Mouse (Mus musculus) liver, embryonic 14 days (tissue): ENCODE results near the gene Usp43. TPM values are rescaled to one million over a fixed set of nuclear protein-coding genes. Genes with fewer than 3 reads are reported as not detected.

Source experiments
- polyA plus RNA-seq: library from polyadenylated mRNA; depleted of rRNA; stranded (reverse); fragments of >200 nt; gene quantifications from 2 replicates; pipeline ENCODE4 v1.2.3, GENCODE M21; 2012; rRNA removed

The Usp43 gene
- polyA plus RNA-seq = 0.02 and 0.05 TPM in 2 replicates

GRCm38 (mm10) chr11:67921827-67922754 is at the start of gene Usp43:
Usp43 (minus strand) TSS chr11:67922153.

GRCm38 (mm10) chr11:67965905-67966878 is 44.2 kb upstream of the Usp43 start, which contains the start of gene Stx8:
Stx8 (plus strand) TSS chr11:67966193.

GRCm38 (mm10) chr11:67965242-67965883 is 43.4 kb upstream of the Usp43 start, which contains the start of gene Cfap52:
Cfap52 (minus strand) TSS chr11:67965651.

Other genes starting within 250 kb of the Usp43 start
- 0.02 TPM in 1 of 2 replicates, not detected in the other for gene Rcvrn, start 226.8 kb downstream of the Usp43 start, polyA plus RNA-seq
- 0.17 and 0.21 TPM in 2 replicates for gene Glp2r, start 151.0 kb downstream of the Usp43 start, polyA plus RNA-seq
- gene Gsg1l2, start 147.5 kb downstream of the Usp43 start, polyA plus RNA-seq = not detected in 2 replicates
- gene Dhrs7c, start 124.0 kb downstream of the Usp43 start, polyA plus RNA-seq = 0.33 TPM in 1 of 2 replicates, not detected in the other
- 0.02 TPM in 1 of 2 replicates, not detected in the other for gene Cfap52, start 43.5 kb upstream of the Usp43 start, polyA plus RNA-seq
- gene Stx8, start 44.0 kb upstream of the Usp43 start, polyA plus RNA-seq = 9.1 and 9.9 TPM in 2 replicates